Mouse (Mus musculus) neural tube, embryonic 15.5 days (tissue): ENCODE measurements around the gene Haghl. TPM values are rescaled to one million over a fixed set of nuclear protein-coding genes. Genes with fewer than 3 reads are reported as not detected.

Experiments
- microRNA-seq: library from miRNA; unstranded; fragments of <30 nt; microRNA quantifications from one replicate; pipeline ENCODE4, GENCODE M21; 2017
- polyA plus RNA-seq: library from polyadenylated mRNA; unstranded; fragments of >200 nt; fragmentation: Nextera tagmentation; extraction: Ambion mirVana; gene quantifications from 2 replicates; pipeline ENCODE4 v1.2.1, GENCODE M21; 2015

Gene Haghl
- polyA plus RNA-seq, 1 experiment from 2014 or later = 153 TPM

Small RNA genes lying within 50 kb of the gene (microRNA-seq; reads per million reads assigned to microRNA genes)
- gene Gm25083 (not detected), gene Mir3082 (not detected), gene Mir6966 (not detected)

Other genes starting within 250 kb of the Haghl start
- 16.0 and 16.9 TPM in 2 replicates for gene Sox8, start 215.0 kb downstream of the Haghl start, polyA plus RNA-seq
- 26.2 and 26.9 TPM in 2 replicates for gene Lmf1, start 206.6 kb downstream of the Haghl start, polyA plus RNA-seq
- 8.0 and 8.3 TPM in 2 replicates for gene Gng13, start 68.5 kb downstream of the Haghl start, polyA plus RNA-seq
- 5.8 and 10.1 TPM in 2 replicates for gene Chtf18, start 58.3 kb downstream of the Haghl start, polyA plus RNA-seq
- 29.3 and 30.3 TPM in 2 replicates for gene Rpusd1, start 58.0 kb downstream of the Haghl start, polyA plus RNA-seq
- not detected in 2 replicates for gene Mslnl, start 49.6 kb downstream of the Haghl start, polyA plus RNA-seq
- 1.4 and 2.0 TPM in 2 replicates for gene Msln, start 31.3 kb downstream of the Haghl start, polyA plus RNA-seq
- gene Narfl, start 11.9 kb downstream of the Haghl start, polyA plus RNA-seq = 26.6 and 30.6 TPM in 2 replicates
- gene Ccdc78, start 907 bp upstream of the Haghl start, polyA plus RNA-seq = 0.17 and 0.41 TPM in 2 replicates
- gene Fam173a, start 7.2 kb upstream of the Haghl start, polyA plus RNA-seq = 94.0 and 94.1 TPM in 2 replicates
- 3.1 TPM in 1 of 2 replicates, not detected in the other for gene AC134908.4, start 10.0 kb upstream of the Haghl start, polyA plus RNA-seq
- 72.7 and 75.2 TPM in 2 replicates for gene Metrn, start 11.5 kb upstream of the Haghl start, polyA plus RNA-seq
- 31.3 and 40.9 TPM in 2 replicates for gene Fbxl16, start 23.4 kb upstream of the Haghl start, polyA plus RNA-seq
- 26.5 and 29.9 TPM in 2 replicates for gene Wdr24, start 38.0 kb upstream of the Haghl start, polyA plus RNA-seq
- 48.5 and 49.8 TPM in 2 replicates for gene Jmjd8, start 43.2 kb upstream of the Haghl start, polyA plus RNA-seq
- gene Stub1, start 47.7 kb upstream of the Haghl start, polyA plus RNA-seq = 380 TPM in 2 replicates
- 45.9 and 56.9 TPM in 2 replicates for gene Rhbdl1, start 51.6 kb upstream of the Haghl start, polyA plus RNA-seq
- 11.6 and 14.6 TPM in 2 replicates for gene Gm20683, start 56.1 kb upstream of the Haghl start, polyA plus RNA-seq
- 17.8 and 23.0 TPM in 2 replicates for gene Rhot2, start 59.2 kb upstream of the Haghl start, polyA plus RNA-seq
- gene Wdr90, start 75.8 kb upstream of the Haghl start, polyA plus RNA-seq = 15.5 and 18.1 TPM in 2 replicates
- gene Mcrip2, start 83.1 kb upstream of the Haghl start, polyA plus RNA-seq = 30.3 and 30.7 TPM in 2 replicates
- 64.9 and 65.4 TPM in 2 replicates for gene Mettl26, start 89.4 kb upstream of the Haghl start, polyA plus RNA-seq
- gene Wfikkn1, start 95.2 kb upstream of the Haghl start, polyA plus RNA-seq = 0.47 and 0.52 TPM in 2 replicates
- gene Rab40c, start 134.1 kb upstream of the Haghl start, polyA plus RNA-seq = 46.2 and 50.5 TPM in 2 replicates
- gene Pigq, start 159.3 kb upstream of the Haghl start, polyA plus RNA-seq = 71.9 and 78.2 TPM in 2 replicates
- gene Nhlrc4, start 159.3 kb upstream of the Haghl start, polyA plus RNA-seq = not detected in 2 replicates
- gene A930017K11Rik, start 166.9 kb upstream of the Haghl start, polyA plus RNA-seq = 0.24 TPM in 1 of 2 replicates, not detected in the other
- 20.1 and 22.5 TPM in 2 replicates for gene Capn15, start 200.1 kb upstream of the Haghl start, polyA plus RNA-seq